Mouse (Mus musculus) ES-E14 (cell line): ENCODE measurements around the gene Cux2.

Source experiments
- HCFC1 ChIP-seq: IDR thresholded peaks from 2 replicates; pipeline ENCODE4 v1.6.1; 2012; ENCODE audit warnings: low read length, inconsistent platforms, borderline replicate concordance; ENCODE audit not compliant: insufficient read depth
- MAFK ChIP-seq: IDR thresholded peaks from 2 replicates; pipeline ENCODE4 v1.6.1; 2014; ENCODE audit warnings: mild to moderate bottlenecking, low read depth, low read length, inconsistent platforms; ENCODE audit not compliant: insufficient read depth
- ZC3H11A ChIP-seq: IDR thresholded peaks from 2 replicates; pipeline ENCODE4 v1.6.1; 2012; ENCODE audit warnings: low read depth, mild to moderate bottlenecking, inconsistent platforms, low read length, borderline replicate concordance
- ZNF384 ChIP-seq: IDR thresholded peaks from 2 replicates; pipeline ENCODE4 v1.6.1; 2012; ENCODE audit warnings: low read depth, low read length, inconsistent platforms

GRCm38 (mm10) chr5:121831002-121831601, 218.8 kb downstream of the Cux2 start:
- TF ChIP-seq ZNF384 = no peak
- no peak for TF ChIP-seq MAFK
- TF ChIP-seq HCFC1 = no peak
- TF ChIP-seq ZC3H11A = no peak
